Mouse (Mus musculus) neural tube, embryonic 14.5 days (tissue): ENCODE data around the gene Bbx. TPM values are rescaled to one million over a fixed set of nuclear protein-coding genes. Genes with fewer than 3 reads are reported as not detected.
A peak's percentile ranks its signal among the peaks of the same experiment; 100 is the strongest.

Experiments used
- ATAC-seq: fragments of 200-750 bp; cut with Nextera tagmentation; 2 replicates; pipeline ENCODE4 v1.8.0; 2017; ENCODE audit warnings: low read depth, mild to moderate bottlenecking, moderate TSS enrichment, moderate library complexity
- H3K27ac ChIP-seq: fragments of 300-500 bp; sonication (generic); 2 replicates; pipeline ENCODE4 v1.5.1; 2014; ENCODE audit warnings: low read depth, mild to moderate bottlenecking, control low read depth, low read length, moderate library complexity, mixed read lengths
- H3K27me3 ChIP-seq: fragments of 300-500 bp; sonication (generic); 2 replicates; pipeline ENCODE4 v1.6.1; 2014; ENCODE audit warnings: low read length; ENCODE audit not compliant: control insufficient read depth, insufficient read depth
- H3K36me3 ChIP-seq: fragments of 300-500 bp; sonication (generic); 2 replicates; pipeline ENCODE4 v1.6.1; 2014; ENCODE audit warnings: low read length, mixed read lengths; ENCODE audit not compliant: control insufficient read depth, insufficient read depth
- H3K4me1 ChIP-seq: fragments of 300-500 bp; sonication (generic); 2 replicates; pipeline ENCODE4 v1.6.1; 2014; ENCODE audit warnings: low read length; ENCODE audit not compliant: control insufficient read depth, insufficient read depth
- H3K4me2 ChIP-seq: fragments of 300-500 bp; sonication (generic); 2 replicates; pipeline ENCODE4 v1.6.1; 2014; ENCODE audit warnings: mild to moderate bottlenecking, low read depth, low read length, control low read depth
- H3K4me3 ChIP-seq: fragments of 300-500 bp; sonication (generic); 2 replicates; pipeline ENCODE4 v1.5.1; 2014; ENCODE audit warnings: low read depth, low read length, control low read depth, mixed read lengths
- H3K9ac ChIP-seq: fragments of 300-500 bp; sonication (generic); replicated peaks from 2 replicates; pipeline ENCODE4 v1.6.1; 2014; ENCODE audit warnings: low read depth, mild to moderate bottlenecking, control low read depth, low read length, mixed read lengths
- H3K9me3 ChIP-seq: fragments of 300-500 bp; sonication (generic); 2 replicates; pipeline ENCODE4 v1.6.1; 2016; ENCODE audit warnings: low read length; ENCODE audit not compliant: control insufficient read depth
- WGBS: fragments of 180-500 bp; shearing (Covaris S2); extraction: QIAGEN DNeasy Blood & Tissue Kit; methylation state at CpG from one replicate; pipeline ENCODE4 v1.1.7; 2014; 5-methylcytosine and 5-hydroxymethylcytosine counted together
- polyA plus RNA-seq: library from polyadenylated mRNA; unstranded; fragments of >200 nt; fragmentation: Nextera tagmentation; extraction: Ambion mirVana; gene quantifications from 2 replicates; pipeline ENCODE4 v1.2.1, GENCODE M21; 2014

Bbx gene
- 12.4 and 17.7 TPM in 2 replicates for polyA plus RNA-seq

DNA sequence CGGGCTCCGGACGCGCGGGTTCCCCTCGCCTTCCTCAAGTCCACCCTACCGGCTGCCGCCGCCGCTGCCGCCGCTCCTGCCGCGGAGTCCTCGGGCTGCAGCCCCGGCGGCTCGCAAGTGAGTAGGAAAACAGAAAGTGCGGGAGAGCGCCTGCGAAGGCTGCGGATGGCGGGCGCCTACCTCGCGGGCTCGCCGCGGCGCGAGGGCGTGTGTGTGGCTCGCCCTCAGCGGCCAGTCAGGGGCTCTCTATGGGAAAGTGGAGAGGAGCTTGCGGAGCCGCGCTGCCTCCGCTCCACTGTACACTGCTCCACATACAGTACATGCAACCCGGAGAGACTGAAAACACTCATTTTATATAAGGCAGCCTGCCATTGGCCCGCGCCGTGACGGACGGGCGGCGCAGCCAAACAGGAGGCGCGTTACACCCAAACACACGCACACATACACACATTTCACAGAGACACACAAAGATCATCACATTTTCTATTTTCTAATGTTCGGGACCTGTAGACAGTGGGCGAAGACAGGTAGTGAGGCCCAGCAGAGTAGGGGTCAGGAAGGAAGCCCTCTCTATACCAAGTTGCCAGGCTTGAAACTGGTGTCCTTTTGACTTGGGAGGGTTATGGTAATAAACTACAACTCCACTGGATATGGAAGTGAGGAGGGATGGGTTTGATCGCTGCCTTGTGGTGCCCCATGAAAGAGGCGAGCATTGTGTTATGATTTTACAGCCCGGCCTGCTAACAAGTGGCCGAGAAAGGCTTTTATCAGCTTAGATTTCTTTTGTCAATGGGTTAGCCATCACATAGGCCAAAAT lies at the start of gene Bbx:
Bbx (minus strand) TSS at position 329 of the 817 bp plus-strand sequence.
- Histone ChIP-seq H3K9me3 (no peaks in the 10 kb centered on the region), H3K27ac (peak within 1 kb of the TSS; percentile 88), H3K4me2 (peak within 1 kb of the TSS; percentile 98), H3K4me1 (peaks cover 8% of the 10 kb centered on the region; the same call in 1 of the 2 replicates), H3K36me3 (no peaks in the 10 kb centered on the region), H3K27me3 (no peaks in the 10 kb centered on the region), H3K9ac (peak within 1 kb of the TSS; percentile 74), H3K4me3 (peak within 1 kb of the TSS; percentile 88)
- peak; percentile 98 for ATAC-seq
- under 1% methylated on average over 49 of the region's 55 CpGs for WGBS

DNA sequence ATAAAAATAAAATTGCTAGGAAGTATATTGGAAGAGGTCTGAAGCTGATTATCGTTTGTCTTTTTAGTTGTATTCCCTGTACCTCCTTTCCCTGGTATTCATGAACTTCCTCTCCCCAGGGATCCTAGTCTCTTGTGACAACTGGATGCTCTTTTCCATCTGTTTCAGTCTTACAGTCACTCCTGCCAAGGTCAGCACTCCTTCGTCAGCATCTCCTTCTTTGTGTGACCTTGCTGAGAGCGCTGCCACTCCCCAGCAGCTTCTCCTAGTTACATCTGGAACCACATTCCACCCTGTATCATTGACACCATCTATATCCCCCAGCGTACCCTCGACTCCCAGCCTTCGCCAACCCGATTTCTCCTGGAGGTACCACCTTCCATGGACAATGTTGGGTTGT lies 49.7 kb upstream of the Bbx start:
- Histone ChIP-seq H3K9ac (no peak overlapping the region), H3K27ac (no peak overlapping the region), H3K4me3 (no peak overlapping the region), H3K27me3 (no peaks in the 10 kb centered on the region), H3K4me1 (no peaks in the 10 kb centered on the region), H3K9me3 (no peaks in the 10 kb centered on the region), H3K4me2 (no peak overlapping the region), H3K36me3 (no peaks in the 10 kb centered on the region)
- WGBS, result 77% methylated on average over 7 of the region's 7 CpGs
- ATAC-seq, result no peak

DNA sequence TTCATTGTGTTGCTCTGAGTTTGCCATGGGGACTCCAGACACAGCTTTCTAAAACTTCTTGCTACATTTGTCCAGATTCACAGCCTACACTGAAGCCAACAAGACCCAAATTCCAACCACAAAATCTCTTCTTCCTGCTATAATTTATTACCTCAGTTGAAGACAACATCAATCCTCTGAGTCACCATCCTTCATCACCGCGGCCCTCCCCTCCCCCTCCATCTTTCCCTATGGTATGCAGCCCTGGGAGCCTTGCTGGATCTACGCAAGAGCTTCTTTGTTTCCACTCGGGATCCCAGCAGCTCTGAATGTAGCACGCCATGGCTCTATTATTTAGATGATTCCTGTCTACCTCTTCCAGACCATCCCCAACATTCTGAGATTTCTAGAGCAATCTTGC lies 49.2 kb upstream of the Bbx start:
- Histone ChIP-seq H3K27me3 (no peaks in the 10 kb centered on the region), H3K4me2 (no peak overlapping the region), H3K9ac (no peak overlapping the region), H3K27ac (no peak overlapping the region), H3K9me3 (no peaks in the 10 kb centered on the region), H3K36me3 (no peaks in the 10 kb centered on the region), H3K4me3 (no peak overlapping the region), H3K4me1 (no peaks in the 10 kb centered on the region)
- ATAC-seq, result no peak
- WGBS, result 55% methylated on average over 5 of the region's 5 CpGs

DNA sequence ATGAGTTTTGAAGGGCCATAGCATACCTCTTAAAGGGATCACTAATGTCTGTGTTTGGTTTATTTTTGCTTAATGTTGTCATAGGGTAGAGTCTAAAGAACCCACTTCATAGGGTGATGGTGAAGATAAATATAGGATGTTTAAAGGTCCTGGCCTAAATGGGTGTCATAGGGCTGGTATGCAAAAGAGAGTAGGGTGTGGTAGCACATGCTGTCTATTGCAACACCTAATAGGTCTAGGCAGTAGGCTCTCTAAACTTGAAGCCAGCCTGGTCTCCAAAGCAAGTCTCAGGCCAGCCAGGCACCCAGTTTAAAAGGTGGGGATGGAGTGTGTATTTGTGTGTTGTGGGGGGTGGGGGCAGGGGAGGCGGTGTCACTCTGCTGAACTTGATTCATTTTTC lies 46.5 kb upstream of the Bbx start:
- no peak overlapping the region for H3K4me2 ChIP-seq
- no peak for ATAC-seq
- H3K27me3 ChIP-seq, result no peaks in the 10 kb centered on the region
- WGBS, result 92% methylated on average over 1 of the region's 1 CpGs
- H3K9ac ChIP-seq, result no peak overlapping the region
- H3K36me3 ChIP-seq, result no peaks in the 10 kb centered on the region
- no peaks in the 10 kb centered on the region for H3K4me1 ChIP-seq
- H3K27ac ChIP-seq, result no peak overlapping the region
- no peaks in the 10 kb centered on the region for H3K9me3 ChIP-seq
- no peak overlapping the region for H3K4me3 ChIP-seq

DNA sequence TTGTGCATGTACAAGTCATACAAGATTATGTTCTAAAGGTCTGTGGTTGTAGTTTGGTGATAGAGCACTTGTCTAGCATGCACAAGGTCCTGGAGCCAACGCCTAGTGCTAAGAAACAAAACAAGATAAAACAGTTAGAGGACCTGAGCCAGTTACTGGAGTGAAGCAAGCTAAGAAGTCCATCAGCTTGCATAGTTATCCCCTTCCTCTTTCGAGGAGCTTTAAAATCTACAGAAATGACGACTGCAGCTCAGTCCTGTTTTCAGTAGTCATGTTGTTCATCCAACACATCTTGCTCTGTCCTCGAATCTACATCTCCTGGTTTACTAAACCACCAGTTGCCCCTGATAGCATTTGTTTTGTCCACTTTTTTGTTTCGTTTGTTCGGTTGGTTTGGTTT lies 45.4 kb upstream of the Bbx start:
- no peaks in the 10 kb centered on the region for H3K27me3 ChIP-seq
- H3K4me3 ChIP-seq, result no peak overlapping the region
- no peak for ATAC-seq
- no peak overlapping the region for H3K4me2 ChIP-seq
- no peaks in the 10 kb centered on the region for H3K9me3 ChIP-seq
- no peak overlapping the region for H3K27ac ChIP-seq
- H3K9ac ChIP-seq, result no peak overlapping the region
- H3K36me3 ChIP-seq, result no peaks in the 10 kb centered on the region
- H3K4me1 ChIP-seq, result no peaks in the 10 kb centered on the region
- 93% methylated on average over 6 of the region's 6 CpGs for WGBS

DNA sequence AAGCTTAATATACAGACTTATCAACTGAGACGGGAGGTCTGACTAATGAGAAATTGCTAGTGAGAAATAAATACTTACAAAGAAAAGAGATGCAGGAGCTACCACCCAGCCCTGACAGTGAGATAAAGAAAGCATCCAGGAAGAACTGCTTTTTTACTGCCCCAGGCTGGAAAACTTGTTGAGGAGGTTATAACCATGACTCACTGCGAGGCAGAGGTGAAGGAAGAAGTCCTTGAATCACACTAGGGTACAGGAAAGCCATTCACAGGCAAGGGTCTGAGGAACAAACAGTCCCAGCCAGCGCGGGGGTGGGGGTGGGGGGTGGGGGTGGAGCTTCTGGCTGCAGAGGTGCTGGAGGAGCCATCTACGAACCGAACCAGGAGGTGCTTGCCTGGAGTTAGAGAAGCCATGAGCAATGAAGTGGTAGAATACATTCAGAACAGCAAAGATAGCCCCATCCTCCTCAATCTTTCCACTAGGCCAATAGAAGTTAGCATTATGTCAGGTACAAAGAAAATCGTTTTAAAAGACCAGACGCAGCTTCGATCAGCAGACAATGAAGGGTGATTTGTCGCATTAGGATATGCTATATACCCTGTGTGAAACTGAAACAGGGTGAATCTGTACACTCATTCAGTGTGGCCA lies 30.2 kb upstream of the Bbx start:
- 20% methylated on average over 10 of the region's 10 CpGs for WGBS
- ATAC-seq, result peak; percentile 31; the same call in 1 of the 2 replicates
- Histone ChIP-seq H3K4me2 (no peak overlapping the region), H3K4me1 (no peaks in the 10 kb centered on the region), H3K27ac (no peak overlapping the region), H3K9me3 (no peaks in the 10 kb centered on the region), H3K4me3 (no peak overlapping the region), H3K9ac (no peak overlapping the region), H3K27me3 (no peaks in the 10 kb centered on the region), H3K36me3 (no peaks in the 10 kb centered on the region)

DNA sequence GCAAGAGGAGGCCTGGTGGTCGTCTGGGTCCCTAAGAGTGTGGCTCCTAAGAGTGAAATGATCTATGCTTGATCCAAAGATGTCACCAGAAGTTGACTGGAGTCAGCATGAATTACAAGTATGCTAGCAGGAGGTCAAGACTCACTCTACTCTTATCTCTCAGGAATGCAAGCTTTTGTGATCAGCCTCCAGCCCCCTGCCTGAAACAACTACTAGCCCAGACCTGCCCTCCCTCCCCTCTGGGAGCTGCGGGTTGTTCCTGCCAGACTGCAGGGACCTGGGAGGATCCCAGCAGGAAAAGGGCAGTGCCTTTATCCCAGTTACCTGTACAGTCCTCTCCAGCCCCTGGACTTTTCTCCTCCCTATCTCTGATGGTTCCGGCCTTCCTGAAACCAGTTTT lies 27.0 kb upstream of the Bbx start:
- Histone ChIP-seq H3K4me2 (no peak overlapping the region), H3K9ac (no peak overlapping the region), H3K36me3 (no peaks in the 10 kb centered on the region), H3K27me3 (no peaks in the 10 kb centered on the region), H3K4me1 (no peaks in the 10 kb centered on the region), H3K27ac (no peak overlapping the region), H3K4me3 (no peak overlapping the region), H3K9me3 (no peaks in the 10 kb centered on the region)
- no peak for ATAC-seq
- 51% methylated on average over 3 of the region's 3 CpGs for WGBS

DNA sequence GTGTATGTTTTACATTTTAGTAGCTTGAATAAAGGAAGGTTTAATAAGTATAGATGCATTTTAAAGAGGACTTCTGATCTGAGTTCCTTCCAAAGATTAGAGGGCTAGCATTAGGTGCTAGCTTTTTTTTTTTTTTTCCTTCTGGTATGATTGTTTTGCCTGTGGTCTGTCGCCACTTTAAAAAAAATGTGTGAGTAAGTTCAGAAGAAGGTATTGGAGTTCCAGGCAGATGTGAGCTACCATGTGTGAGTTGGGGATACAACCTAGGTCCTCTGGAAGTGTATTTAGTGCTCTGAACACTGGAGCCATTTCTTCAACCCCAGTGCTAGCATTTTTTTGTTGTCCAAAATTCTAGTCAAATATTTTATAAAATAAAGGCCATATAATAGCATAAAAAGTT lies 23.9 kb upstream of the Bbx start:
- Histone ChIP-seq H3K4me3 (no peak overlapping the region), H3K4me2 (no peak overlapping the region), H3K4me1 (no peaks in the 10 kb centered on the region), H3K36me3 (no peaks in the 10 kb centered on the region), H3K27ac (no peak overlapping the region), H3K9me3 (no peaks in the 10 kb centered on the region), H3K9ac (no peak overlapping the region), H3K27me3 (no peaks in the 10 kb centered on the region)
- 92% methylated on average over 1 of the region's 1 CpGs for WGBS
- ATAC-seq, result no peak

DNA sequence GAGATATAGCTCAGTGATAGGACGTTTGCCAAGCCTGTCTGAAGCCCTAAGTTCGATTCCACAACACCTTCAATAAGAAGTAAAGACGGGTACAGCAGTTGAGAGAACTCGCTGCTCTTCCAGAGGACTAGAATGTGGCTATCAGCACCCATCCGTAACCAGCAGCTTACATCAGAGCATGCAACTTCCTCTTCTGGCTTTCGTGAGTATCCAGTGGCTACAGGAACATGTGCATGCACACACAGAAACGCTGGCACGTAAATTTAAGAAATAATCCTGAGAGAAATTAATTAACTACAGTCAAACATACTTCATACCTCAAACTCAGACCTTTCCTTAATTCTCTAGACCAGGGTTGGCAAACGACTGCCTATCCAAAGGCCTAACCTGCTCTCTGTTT lies 16.9 kb upstream of the Bbx start:
- Histone ChIP-seq H3K9ac (no peak overlapping the region), H3K9me3 (no peaks in the 10 kb centered on the region), H3K27ac (no peak overlapping the region), H3K36me3 (no peaks in the 10 kb centered on the region), H3K4me3 (no peak overlapping the region), H3K4me1 (no peaks in the 10 kb centered on the region), H3K4me2 (no peak overlapping the region), H3K27me3 (no peaks in the 10 kb centered on the region)
- WGBS, result 89% methylated on average over 9 of the region's 9 CpGs
- no peak for ATAC-seq
